Mouse (Mus musculus): ENCODE data around the gene Mlycd.
"Not testable (repeated sequence)": the region's sequence is repeated elsewhere in the genome, so short reads cannot be mapped to it uniquely, and the experiment has no call there.

Mlycd gene

DNA sequence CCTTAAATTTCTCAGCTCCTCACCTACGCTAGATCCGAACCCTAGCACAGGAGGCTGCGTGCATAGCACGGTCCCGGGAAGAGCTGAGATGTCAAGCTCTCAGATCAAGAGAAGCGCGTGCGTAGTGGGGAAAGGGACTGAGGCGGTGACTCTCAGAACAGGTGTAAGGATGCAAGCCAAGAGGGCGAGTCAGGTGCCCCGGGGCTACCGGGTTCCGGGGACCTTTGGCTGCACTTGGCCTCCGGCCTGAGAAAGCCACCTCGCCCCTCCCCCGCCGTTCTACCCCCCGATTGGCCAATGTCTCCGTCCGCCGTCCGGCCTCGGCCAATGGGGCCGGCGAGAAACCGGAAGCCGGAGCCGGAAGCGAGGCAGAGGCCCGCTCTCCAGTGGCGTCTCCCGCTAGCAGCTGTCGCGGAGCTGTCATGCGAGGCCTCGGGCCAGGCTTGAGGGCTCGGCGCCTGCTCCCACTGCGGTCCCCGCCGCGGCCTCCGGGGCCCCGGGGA, at the start of gene Mlycd:
Gene Mlycd (plus strand): TSS at position 355 of the 503 bp plus-strand sequence.
- DNase-seq (ENCODE audit: extremely low read depth, low read depth), result peak; percentile 75

DNA sequence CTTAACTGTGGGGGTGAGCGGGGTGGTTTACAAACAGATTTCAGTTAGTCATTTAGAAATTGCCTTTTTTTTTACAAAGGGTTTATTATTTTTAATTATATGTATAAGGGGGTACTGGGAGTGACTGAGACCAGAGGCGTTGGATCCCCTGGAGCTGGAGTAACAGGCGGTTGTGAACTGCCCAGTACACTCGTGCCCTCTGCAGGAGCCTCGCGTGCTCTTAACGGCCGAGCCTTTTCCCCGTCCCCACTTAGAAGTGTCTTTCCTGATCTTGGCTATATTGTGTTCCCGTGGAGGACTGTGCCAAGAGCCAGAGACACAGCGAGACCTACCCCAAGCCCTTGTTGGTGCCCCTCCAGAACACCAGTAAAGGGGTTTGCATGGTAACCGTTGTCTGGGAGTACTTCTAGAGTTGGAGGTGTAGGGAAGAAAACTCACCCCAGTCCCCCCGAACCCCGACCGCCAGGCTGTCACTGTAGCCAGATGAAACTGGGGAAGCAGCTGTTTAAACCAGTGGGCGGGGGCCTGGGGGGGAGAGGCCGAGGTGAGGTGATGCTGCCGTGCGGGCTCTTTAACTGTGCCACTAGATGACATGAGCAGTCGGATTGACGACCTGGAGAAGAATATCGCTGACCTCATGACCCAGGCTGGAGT, 49.5 kb upstream of the Mlycd start:
- DNase-seq (ENCODE audit: extremely low read depth, low read depth), result peak; percentile 17

DNA sequence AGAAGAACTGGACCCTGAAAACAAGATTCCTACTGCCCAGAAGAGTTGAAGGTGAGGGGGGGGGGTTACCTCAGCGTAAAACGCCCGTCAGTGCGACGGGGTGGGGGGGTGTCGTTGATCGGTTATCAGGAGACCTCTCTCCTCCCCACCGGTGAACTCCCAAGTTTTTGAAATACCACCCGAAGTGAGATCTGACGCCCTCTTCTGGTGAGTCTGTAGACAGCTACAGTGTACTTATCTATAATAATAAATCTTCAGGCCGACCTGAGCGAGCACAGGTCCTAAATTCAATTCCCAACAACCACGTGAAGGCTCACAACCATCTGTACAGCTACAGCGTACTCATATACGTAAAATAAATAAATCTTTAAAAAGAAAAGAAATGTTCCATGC, 49.0 kb upstream of the Mlycd start:
- DNase-seq (ENCODE audit: extremely low read depth, low read depth), result peak; percentile 55

DNA sequence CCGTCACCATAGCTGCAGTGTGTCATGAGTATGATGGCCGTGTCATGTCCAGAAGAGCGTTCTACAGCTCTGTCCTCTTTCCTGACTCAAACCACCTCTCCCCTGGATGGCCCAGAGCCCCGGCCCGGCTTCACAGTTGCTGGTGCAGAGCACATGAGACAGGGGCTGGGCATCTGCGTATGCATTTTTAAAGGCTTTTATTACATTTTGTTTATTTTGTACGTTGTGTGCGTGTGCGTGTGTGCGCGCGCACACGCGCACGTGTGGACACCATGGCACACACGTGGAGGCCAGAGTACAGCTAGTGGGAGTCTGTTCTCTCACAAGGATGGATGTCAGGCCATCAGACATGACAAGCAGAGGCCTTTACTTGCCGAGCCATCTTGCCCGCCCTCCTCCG, 43.0 kb upstream of the Mlycd start:
- no peak for DNase-seq (ENCODE audit: extremely low read depth, low read depth)

DNA sequence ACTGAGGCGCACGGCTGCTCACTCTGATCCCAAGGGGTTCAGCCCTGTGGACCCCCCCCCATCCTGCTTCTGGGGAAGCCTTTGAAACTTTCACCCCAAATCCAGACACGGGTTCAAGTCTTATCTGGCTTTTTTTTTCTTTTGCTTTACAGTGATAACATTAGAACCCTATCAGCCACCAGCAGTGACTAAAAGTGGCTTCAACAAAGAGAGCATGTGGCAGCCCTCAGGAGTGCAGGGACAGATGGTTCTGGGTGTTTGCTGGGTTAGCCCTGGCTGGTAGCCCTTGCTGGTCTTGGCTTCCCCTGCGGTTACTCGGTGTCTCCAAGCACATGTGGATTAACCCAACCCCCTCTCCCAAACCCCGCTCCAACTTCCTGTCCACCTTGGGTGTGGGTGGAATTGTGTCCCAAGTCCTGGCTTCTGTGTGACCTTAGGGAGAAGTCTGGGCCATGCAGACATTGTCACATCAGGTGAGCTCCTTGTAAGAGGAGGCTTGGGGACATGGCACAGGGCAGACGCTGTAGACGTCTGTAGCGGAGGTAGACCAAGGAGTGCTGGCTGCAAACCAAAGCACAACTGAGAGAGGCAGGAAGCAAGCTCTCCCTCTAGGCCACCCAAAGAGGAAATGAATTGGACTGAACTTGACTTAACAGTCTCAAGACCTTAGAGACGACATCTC, 41.6 kb upstream of the Mlycd start:
- DNase-seq (ENCODE audit: extremely low read depth, low read depth), result peak; percentile 59

DNA sequence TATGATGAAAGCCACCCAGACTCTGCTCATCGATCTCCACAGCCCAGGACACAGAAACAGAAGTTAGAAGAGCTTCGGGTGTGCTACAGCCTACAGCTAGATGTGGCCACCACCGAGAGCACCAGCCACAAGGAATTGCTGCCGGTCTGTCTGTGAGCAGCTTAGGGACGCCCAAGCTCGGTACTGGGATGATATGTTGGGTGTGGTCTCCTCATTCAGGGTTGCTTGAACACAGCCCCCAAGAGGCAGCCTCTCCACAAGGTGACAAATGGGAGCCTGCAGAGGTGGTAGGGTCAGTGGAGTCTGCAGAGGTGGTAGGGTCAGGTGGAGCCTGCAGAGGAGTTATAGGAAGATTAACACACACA, 41.0 kb upstream of the Mlycd start:
- DNase-seq (ENCODE audit: extremely low read depth, low read depth), result no peak

DNA sequence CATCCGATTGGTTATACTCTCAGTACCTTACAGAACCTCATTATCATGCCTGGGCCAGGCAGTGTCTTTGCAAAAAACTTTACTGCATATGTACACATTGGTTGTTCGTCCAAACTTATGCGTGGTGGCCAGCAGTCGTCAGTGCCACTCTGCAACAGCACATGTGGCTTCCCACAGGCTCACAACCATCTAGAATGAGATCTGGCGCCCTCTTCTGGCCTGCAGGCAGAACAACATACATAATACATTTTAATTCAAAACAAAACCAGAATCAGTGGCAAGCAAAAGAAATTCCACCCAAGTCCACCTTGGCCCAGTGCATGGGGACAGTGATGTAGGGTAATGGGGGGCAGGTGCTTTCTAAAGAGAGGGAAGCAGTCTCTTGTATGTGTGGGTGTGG, 38.0 kb upstream of the Mlycd start:
- peak; percentile 25 for DNase-seq (ENCODE audit: extremely low read depth, low read depth)

DNA sequence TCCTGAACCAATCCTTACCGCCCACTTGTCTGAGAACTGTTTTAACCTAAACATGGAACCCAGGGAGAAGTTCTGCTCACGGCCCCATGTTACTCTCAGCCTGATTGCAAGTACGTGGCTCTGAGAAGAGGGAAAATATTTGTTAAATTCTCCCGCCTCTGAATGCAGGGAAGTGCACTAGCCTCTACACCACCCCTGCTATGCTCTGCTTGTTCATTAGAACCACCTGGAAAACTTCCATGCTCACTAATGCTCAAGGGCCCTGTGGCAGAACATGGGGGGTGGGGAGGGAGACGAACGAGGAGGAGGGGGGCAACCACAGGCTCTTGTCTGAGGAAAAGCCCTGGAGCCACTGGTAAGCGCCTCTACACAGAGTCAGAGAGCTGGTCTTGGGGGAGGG, 36.5 kb upstream of the Mlycd start:
- no peak for DNase-seq (ENCODE audit: extremely low read depth, low read depth)

DNA sequence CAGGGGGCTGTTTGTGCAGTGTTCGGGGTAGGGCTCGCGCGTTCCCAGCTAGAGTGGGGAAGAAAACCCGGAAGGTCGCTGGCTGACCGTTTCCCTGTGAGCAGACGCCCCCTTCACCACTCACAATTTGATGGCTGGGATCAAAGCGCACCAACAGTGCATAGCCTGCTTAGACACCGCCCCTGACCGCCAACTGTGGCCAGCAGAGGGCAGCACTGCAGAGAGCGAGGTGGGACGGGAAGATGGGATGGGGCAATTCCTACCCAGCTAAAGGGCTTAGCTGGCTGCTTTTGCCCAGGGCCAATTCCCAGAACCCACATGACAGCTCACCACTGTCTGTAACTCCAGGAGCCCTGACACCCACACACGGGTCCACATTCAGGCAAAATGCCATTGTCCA, 35.8 kb upstream of the Mlycd start:
- peak; percentile 15 for DNase-seq (ENCODE audit: extremely low read depth, low read depth)

DNA sequence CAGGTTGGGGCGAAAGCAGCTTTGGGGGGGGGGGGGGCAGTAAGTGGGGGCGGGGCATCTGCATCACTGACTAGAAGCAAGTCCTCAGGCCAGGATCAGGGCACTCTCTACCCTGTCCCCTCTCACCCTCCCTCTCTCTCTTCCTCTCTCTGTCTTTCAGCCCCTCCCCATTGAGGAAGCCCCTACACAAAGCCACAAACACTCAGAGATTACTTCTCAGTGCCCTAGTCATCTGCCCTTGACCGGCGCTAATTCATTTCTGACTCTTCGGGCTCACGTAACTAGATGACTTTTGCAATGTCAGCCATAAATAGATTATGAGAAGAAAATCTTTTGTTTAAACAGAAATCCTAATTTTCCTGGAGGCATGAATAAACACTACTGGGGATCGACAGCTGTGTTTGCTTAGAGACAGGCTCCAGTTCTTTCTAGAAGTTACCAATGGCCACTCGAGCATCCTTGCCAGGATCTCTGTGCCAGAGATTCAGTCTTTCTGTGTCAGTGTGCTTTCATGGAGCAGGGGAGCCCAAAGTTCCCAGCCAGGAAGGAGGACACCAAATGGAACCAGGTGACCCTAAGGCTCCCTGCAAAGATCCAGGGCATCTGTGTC, 33.9 kb upstream of the Mlycd start:
- no peak for DNase-seq (ENCODE audit: extremely low read depth, low read depth)

DNA sequence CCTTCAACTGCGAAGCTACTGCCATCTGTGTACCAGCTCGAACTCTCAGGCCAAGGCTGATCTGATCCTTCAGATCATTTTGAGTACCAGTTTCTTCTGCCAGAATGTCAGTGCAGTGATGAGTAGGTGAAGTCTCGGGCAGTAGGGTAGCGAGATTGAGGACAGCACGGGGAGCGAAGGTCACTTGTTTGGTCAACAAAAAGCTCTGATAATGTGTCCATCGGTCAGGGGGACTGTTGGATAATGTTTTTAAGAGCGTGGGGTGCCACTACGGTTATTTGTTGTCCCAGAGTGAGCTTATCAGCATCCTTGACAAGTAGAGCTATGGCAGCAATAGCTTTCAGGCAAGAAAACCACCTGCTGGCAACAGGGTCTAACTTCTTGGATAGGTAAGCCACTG, 20.0 kb upstream of the Mlycd start:
- not testable (repeated sequence) for DNase-seq (ENCODE audit: extremely low read depth, low read depth)

DNA sequence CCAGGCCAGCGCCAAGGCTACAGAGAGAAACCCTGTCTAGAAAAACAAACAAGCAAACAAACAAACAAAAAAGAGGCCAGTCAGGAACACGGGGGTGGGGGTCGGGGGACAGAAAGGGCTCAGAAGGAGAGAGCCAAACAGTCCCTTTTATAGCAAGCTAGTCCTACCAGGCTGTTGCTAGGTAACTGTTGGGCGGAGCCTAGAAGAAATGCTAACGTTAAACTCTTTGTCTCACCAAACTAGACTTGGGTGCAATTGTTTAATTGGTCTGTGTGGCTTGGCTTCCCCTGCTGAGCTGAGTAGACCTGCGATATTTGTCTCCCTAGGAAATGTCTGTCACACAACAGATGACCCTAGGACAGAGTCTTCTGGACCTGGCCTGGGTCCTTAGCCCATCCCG, 16.2 kb upstream of the Mlycd start:
- no peak for DNase-seq (ENCODE audit: extremely low read depth, low read depth)

DNA sequence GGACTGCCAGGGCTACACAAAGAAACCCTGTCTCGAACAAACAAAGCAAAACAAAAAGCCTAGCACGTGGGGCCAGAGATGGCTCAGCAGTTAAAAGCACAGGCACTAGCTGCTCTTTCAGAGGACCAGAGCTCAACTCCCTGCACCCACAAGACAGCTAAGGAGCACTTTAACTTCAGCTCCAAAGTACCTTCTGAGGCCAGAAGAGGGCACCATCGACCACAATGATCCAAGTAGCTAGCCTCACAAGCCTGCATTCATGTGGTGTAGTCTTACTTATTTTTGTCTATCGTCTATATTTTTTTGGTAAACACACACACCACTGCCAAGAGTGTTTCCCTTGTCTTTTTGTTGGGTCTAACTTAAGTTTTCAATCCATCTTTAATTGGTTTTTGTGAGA, 14.1 kb upstream of the Mlycd start:
- DNase-seq (ENCODE audit: extremely low read depth, low read depth), result peak; percentile 57

DNA sequence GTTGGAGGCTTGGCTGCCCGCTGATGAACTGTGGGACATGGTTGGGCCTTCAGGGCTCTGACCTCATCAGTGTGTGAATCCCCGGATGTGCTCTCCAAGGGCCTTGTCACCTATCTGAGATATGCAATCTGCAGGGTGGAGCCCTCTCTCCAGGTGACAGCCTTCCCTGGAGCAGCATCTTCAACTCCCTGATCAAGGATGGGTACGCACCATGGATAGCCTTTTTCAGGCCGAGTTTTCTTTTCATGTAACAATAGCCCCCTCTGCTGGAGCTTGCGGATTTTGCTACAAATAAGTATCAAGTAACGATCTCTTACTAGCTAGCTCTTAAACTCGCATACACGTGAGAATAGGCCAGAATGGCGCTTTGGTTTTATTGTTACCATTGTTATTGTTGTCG, 10.2 kb upstream of the Mlycd start:
- peak; percentile 63 for DNase-seq (ENCODE audit: extremely low read depth, low read depth)

DNA sequence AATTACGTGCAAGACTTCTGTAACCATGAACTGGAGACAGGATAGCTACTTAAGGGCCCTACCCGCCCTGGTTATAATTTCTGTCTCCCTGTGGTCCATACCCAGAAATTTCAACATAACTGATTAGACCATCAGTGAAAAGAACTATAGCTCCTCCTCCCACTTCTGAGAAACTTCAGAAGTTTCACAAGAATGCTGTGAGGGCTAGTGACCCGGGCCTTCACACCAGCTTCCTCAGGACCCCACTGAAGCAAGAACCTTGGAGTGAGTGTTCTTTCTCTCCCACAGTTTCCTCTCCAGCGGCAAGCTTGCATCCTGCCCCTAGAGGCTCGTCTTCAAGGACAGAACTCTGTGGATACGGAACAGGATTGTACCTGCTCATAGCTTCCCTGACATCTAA, 8.8 kb upstream of the Mlycd start:
- no peak for DNase-seq (ENCODE audit: extremely low read depth, low read depth)

DNA sequence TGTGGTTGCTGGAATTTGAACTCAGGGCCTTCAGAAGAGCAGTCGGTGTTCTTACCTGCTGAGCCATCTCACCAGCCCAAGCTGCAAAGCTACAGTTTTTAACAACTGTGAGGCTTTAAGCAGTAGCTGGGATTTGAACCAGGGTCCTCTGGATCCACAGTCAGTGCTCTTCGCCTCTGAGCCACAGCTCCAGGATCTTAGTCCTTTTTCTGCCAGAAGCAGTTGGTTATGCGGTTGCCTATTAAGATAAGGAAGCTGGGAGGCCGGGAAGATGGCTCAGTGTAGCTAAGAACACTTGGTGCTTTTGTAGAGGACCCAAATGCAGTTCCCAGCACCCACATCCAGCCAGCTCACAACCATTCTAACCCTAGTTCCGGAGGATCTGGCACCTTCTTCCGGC, 7.7 kb upstream of the Mlycd start:
- DNase-seq (ENCODE audit: extremely low read depth, low read depth), result no peak

DNA sequence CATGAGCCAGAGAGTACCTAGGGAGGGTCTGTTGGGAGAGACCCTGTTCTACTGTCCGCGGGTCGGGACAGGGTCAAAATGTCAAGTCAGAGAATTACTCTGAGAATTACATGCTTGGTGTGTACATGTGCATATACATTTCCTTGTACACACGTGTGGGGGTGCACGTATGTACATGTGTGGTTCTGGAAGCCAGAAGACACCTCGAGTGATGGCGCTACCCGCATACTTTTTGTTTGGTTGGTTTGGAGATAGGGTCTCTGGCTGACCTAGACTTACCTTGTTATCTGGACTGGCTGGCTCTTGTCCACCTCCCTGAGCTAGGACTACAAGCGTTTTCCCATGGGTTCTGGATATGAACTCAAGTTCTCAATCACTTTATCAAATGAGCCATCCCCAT, 581 bp upstream of the Mlycd start:
- DNase-seq (ENCODE audit: extremely low read depth, low read depth), result no peak

DNA sequence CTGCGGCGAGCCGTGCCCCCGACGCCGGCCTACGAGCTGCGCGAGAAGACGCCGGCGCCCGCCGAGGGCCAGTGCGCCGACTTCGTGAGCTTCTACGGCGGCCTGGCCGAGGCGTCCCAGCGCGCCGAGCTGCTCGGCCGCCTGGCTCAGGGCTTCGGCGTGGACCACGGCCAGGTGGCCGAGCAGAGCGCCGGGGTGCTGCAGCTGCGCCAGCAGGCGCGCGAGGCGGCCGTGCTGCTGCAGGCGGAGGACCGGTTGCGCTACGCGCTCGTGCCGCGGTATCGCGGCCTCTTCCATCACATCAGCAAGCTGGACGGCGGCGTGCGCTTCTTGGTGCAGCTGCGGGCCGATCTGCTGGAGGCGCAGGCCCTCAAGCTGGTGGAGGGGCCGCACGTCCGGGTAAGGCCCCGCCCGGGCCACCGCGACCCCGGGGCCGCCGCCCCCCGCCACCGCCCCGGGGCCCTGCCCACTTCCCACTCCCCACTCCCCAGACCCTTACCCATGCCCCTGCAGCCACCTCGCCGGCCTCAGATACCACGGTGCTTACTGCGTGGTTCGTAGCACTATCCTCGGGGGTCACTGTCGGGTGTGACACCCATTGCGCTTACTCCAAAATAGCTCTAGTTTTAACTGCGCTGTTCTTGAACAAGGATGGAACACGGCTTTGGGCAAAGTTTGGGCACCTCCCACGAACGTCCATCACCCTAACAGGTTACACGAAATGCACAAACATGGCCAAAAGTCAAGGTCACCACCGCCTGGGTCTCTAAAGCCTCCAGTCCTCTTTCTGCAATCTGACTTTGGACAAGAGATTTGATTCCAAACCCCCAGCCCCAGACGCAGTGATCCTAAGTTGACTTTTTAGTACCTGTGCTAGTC, 633 bp downstream of the Mlycd start:
- no peak for DNase-seq (ENCODE audit: extremely low read depth, low read depth)

DNA sequence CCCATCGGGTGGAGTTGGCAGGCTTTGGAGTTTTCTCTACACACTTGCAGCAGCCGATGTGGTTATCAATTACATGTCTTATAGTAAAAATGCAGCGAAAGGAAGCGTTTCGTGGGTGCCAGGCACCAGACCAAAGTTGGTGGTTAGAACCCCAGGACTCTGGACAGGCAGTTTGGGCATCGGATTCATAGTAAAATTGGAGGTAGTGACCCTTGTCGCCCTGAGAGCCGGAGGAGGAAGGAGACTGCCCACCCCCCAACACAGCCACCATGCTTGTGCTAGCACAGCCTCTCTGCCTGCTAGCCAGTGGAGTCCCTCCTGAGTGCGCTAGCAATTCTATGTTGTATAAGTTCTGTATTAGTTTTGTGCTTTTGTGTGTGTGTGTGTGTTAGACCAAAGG, 3.9 kb downstream of the Mlycd start:
- no peak for DNase-seq (ENCODE audit: extremely low read depth, low read depth)

DNA sequence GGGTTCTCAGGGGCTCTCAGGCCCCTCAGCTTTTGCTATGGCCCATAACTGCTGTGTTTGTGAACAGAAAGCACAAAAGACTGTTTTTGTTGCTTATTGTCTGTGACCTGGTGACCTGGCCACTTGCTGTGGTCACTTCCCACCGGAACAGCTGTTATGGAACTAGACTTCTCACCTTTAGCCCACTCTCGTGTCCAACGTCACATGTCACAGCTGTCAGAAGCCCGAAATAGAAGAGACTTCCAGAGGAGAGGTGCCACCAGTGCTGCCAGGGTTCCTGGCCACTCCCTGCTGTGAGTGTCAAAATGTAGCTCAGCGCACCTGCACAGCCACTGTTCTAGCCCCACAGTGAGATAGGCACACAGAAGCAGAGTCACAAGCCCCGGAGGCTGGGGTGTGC, 4.6 kb downstream of the Mlycd start:
- no peak for DNase-seq (ENCODE audit: extremely low read depth, low read depth)

DNA sequence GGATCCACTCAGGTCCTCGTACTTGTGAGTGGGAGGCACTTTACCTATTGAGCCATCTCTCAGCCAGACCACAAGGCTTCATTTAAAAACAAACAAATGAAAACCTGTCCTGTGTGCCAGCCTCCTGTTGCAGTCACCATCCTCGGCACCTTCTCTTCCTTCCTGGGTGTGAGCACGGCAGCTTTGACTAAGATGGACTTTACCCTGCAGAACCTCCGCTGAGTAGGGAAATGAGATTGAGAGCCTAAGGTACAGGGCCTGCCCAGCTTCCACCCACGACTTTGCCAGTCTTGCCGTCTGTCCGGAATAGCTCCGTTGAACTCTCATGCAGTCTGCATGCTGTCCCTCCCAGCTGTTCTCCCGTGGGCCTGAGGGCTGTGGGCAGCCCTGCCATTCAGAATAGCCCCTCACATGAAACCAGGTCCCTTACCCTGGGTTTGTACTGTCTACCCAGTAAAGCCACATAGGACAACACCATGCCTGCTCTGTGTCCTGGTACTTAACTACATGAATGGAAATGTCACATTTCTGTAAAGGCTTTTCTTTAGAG, 5.5 kb downstream of the Mlycd start:
- DNase-seq (ENCODE audit: extremely low read depth, low read depth), result no peak

DNA sequence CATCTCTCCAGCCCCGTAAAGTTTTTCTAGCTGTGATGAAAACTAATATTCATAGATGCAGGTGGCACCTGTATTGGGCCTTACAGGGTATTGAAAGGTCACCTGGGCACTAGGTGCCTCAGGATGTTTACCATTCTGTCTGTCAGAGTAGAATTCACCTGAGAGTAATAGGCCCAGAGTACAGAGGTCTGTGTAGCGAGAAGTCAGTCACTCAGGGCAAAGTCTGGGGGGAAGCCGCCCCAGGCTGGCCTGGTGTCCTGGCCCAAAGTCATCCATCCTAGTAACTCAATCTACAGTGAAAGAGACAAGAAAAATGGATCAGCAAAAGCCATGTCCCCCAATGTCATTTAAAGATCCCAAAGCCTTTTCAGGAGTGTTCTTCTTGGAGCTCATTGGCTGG, 6.2 kb downstream of the Mlycd start:
- no peak for DNase-seq (ENCODE audit: extremely low read depth, low read depth)

All from MEL-GATA-1-ER (cell line).